Mouse (Mus musculus) liver, embryonic 13.5 days (tissue): Measurements from ENCODE around the gene Trim30b. TPM values are rescaled to one million over a fixed set of nuclear protein-coding genes. Genes with fewer than 3 reads are reported as not detected.
"Not testable (repeated sequence)": the region's sequence is repeated elsewhere in the genome, so short reads cannot be mapped to it uniquely, and the experiment has no call there.

Experiments used
- ATAC-seq: fragments of 200-750 bp; cut with Nextera tagmentation; 2 replicates; pipeline ENCODE4 v1.8.0; 2017; ENCODE audit warnings: low read depth, mild to moderate bottlenecking, moderate number of reproducible peaks, moderate library complexity
- DNase-seq: peaks from one replicate; pipeline ENCODE4 v3.0.0; 2022
- H3K27ac ChIP-seq: fragments of 300-500 bp; sonication (generic); 2 replicates; pipeline ENCODE4 v1.5.1; 2015; ENCODE audit warnings: moderate library complexity, mild to moderate bottlenecking, inconsistent platforms
- H3K27me3 ChIP-seq: fragments of 300-500 bp; sonication (generic); 2 replicates; pipeline ENCODE4 v1.6.1; 2015; ENCODE audit warnings: mild to moderate bottlenecking, inconsistent platforms
- H3K36me3 ChIP-seq: fragments of 300-500 bp; sonication (generic); 2 replicates; pipeline ENCODE4 v1.6.1; 2015; ENCODE audit warnings: mild to moderate bottlenecking, inconsistent platforms
- H3K4me1 ChIP-seq: fragments of 300-500 bp; sonication (generic); replicated peaks from 2 replicates; pipeline ENCODE4 v1.6.1; 2015; ENCODE audit warnings: inconsistent platforms
- H3K4me2 ChIP-seq: fragments of 300-500 bp; sonication (generic); 2 replicates; pipeline ENCODE4 v1.6.1; 2015; ENCODE audit warnings: inconsistent platforms, mild to moderate bottlenecking, moderate library complexity
- H3K4me3 ChIP-seq: fragments of 300-500 bp; sonication (generic); replicated peaks from 2 replicates; pipeline ENCODE4 v1.5.1; 2015; ENCODE audit warnings: mild to moderate bottlenecking, inconsistent platforms
- H3K9ac ChIP-seq: fragments of 300-500 bp; sonication (generic); 2 replicates; pipeline ENCODE4 v1.6.1; 2015; ENCODE audit warnings: mild to moderate bottlenecking, inconsistent platforms
- H3K9me3 ChIP-seq: fragments of 300-500 bp; sonication (generic); replicated peaks from 2 replicates; pipeline ENCODE4 v1.6.1; 2016; ENCODE audit warnings: inconsistent platforms
- WGBS: fragments of 180-500 bp; shearing (Covaris S2); methylation state at CpG from one replicate; pipeline ENCODE4 v1.1.7; 2015; ENCODE audit not compliant: insufficient replicate concordance; 5-methylcytosine and 5-hydroxymethylcytosine counted together
- polyA plus RNA-seq: library from polyadenylated mRNA; unstranded; fragments of >200 nt; fragmentation: Nextera tagmentation; extraction: Ambion mirVana; gene quantifications from 2 replicates; pipeline ENCODE4 v1.2.1, GENCODE M21; 2015

The Trim30b gene
- polyA plus RNA-seq, result 0.08 and 0.09 TPM in 2 replicates

DNA sequence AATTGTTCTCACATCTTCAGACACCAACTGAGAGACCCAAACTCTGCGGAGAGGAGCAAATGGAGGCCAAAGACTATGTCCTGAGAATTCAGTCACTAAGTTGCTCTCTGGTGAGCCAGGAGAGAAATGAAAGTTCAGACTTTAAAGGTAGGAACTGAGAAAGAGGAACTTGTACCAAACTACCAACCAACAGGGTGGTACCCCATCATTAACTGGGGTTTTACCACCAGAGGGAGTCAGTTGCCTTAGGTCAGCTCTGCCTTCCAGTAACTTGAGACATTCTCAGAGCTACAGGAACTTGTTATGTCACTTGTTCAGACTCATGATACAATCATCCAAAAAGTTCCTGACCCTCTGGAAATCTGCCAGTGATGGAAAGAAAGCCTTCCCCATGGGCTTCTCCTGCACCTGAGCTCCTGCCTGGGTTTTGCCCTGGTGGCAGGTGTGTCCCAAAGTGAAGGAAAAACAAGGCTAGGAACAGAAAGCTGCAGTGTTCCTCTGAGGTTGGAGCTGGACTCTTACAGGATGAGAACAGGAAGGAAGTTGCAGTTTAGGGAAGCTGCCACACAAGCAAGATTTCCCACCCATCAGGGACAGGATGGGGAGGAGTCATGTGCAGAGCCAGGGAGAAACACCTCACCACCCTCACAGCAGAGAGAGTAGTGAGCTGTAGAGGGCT, at the start of gene Trim30b:
TSS of gene Trim30b (minus strand) at position 149 of the 679 bp plus-strand sequence.
- no peak for DNase-seq
- no peak within 1 kb of the TSS for H3K4me2 ChIP-seq

DNA sequence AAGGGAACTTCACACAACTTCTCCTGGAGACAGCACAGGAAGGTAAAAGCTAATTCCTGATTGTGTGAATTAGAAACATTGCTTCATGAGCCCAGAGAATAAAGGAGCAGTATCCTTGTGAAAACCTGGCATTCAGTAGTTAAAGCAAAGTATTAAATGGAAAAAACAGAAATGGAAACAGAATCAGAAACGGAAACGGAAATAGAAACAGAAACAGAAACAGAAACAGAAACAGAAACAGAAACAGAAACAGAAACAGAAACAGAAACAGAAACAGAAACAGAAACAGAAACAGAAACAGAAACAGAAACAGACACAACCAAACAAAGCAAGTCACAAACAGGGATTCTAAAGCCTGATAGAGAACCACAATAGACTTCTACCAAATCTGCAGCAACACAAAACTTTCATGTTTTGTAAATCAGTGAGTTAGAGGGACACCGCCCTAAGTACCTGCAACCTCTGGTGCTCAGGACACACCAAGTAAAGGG, 34.8 kb upstream of the Trim30b start:
- Histone ChIP-seq H3K9me3 (no peaks in the 10 kb centered on the region), H3K36me3 (no peaks in the 10 kb centered on the region), H3K4me3 (no peak overlapping the region), H3K27ac (no peak overlapping the region), H3K27me3 (no peaks in the 10 kb centered on the region), H3K4me1 (no peaks in the 10 kb centered on the region), H3K4me2 (no peak overlapping the region), H3K9ac (no peak overlapping the region)
- ATAC-seq, result no peak
- no peak for DNase-seq
- WGBS, result 69% methylated on average over 3 of the region's 3 CpGs

More for the DNA sequence above, at the start of gene Trim30b:
- Histone ChIP-seq H3K4me1 (no peaks in the 10 kb centered on the region), H3K9ac (no peak within 1 kb of the TSS), H3K36me3 (no peaks in the 10 kb centered on the region), H3K4me3 (no peak within 1 kb of the TSS), H3K27ac (no peak within 1 kb of the TSS), H3K9me3 (no peaks in the 10 kb centered on the region), H3K27me3 (no peaks in the 10 kb centered on the region)
- 36% methylated on average over 1 of the region's 1 CpGs for WGBS
- peak; percentile 54; the same call in 1 of the 2 replicates for ATAC-seq

DNA sequence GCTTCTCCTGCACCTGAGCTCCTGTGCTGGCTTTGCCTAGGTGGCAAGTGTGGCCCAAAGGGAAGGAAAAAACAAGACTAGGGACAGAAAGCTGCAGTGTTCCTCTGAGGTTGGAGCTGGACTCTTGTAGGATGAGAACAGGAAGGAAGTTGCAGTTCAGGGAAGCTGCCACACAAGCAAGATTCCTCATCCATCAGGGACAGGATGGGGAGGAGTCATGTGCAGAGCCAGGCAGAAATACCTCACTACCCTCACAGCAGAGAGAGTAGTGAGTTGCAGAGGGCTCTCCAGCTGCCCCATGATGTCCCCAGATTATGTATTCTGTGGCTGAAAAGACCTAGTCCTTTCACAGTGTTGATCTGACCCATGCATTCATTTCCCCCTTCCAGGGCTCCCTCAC, 31.5 kb upstream of the Trim30b start:
- ATAC-seq, result no peak
- no peak overlapping the region for H3K27ac ChIP-seq
- DNase-seq, result no peak

DNA sequence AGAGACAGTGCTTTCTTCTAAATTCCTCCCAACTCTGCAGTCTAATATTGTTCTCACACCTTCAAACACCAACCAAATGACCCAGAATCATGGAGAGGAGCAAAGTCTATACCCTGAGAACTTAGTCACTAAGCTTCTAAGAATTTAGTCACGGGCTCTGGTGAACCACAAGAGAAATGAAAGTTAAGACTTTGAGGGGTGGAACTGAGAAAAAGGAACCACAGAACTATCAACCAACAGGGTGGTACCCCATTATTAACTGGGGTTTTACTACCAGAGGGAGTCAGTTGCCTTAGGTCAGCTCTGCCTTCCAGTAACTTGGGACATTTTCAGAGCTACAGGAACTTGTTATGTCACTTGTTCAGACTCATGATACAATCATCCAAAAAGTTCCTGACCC, 31.0 kb upstream of the Trim30b start, which contains the start of gene Trim30c:
TSS of gene Trim30c (minus strand) at position 140 of the 400 bp plus-strand sequence.
- Histone ChIP-seq H3K27me3 (no peaks in the 10 kb centered on the region), H3K27ac (no peak within 1 kb of the TSS), H3K36me3 (no peaks in the 10 kb centered on the region), H3K9me3 (no peaks in the 10 kb centered on the region), H3K9ac (no peak within 1 kb of the TSS), H3K4me3 (no peak within 1 kb of the TSS), H3K4me1 (no peaks in the 10 kb centered on the region), H3K4me2 (no peak within 1 kb of the TSS)
- no peak for ATAC-seq
- WGBS, result 34% methylated on average over 1 of the region's 1 CpGs
- no peak for DNase-seq

More for the DNA sequence above, 31.5 kb upstream of the Trim30b start:
- H3K27me3 ChIP-seq, result no peaks in the 10 kb centered on the region
- H3K9me3 ChIP-seq, result no peaks in the 10 kb centered on the region
- H3K4me3 ChIP-seq, result no peak overlapping the region
- H3K9ac ChIP-seq, result no peak overlapping the region
- H3K36me3 ChIP-seq, result no peaks in the 10 kb centered on the region
- no peak overlapping the region for H3K4me2 ChIP-seq
- H3K4me1 ChIP-seq, result no peaks in the 10 kb centered on the region

DNA sequence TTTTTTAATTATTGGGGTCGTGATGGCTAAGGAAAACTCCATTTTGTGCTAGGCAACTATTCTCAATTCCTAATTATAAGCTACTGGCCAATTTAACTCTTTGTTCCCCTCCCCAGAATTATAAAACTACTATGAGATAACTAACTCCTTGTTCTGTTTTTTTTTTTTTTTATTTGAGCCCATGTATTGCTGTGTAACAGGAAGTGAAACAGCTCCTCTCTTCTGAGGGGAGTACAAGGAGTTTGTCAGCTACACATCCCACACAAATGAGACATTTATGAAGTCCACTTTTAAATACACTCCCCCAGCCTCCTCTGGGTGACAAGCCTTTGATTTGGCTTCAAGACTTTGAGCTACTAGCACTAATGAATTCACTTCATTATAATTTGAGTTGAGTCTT, 28.8 kb upstream of the Trim30b start:
- no peak overlapping the region for H3K4me2 ChIP-seq
- no peak for ATAC-seq
- H3K27ac ChIP-seq, result no peak overlapping the region
- no peak for DNase-seq
- no peaks in the 10 kb centered on the region for H3K36me3 ChIP-seq
- WGBS, result 54% methylated on average over 1 of the region's 1 CpGs
- H3K9ac ChIP-seq, result no peak overlapping the region
- H3K4me3 ChIP-seq, result no peak overlapping the region
- no peaks in the 10 kb centered on the region for H3K4me1 ChIP-seq
- H3K9me3 ChIP-seq, result no peaks in the 10 kb centered on the region
- no peaks in the 10 kb centered on the region for H3K27me3 ChIP-seq

- no peak for ATAC-seq
- Histone ChIP-seq H3K4me1 (no peaks in the 10 kb centered on the region), H3K4me2 (no peak overlapping the region), H3K36me3 (no peaks in the 10 kb centered on the region), H3K9ac (no peak overlapping the region), H3K4me3 (no peak overlapping the region), H3K9me3 (no peaks in the 10 kb centered on the region), H3K27me3 (no peaks in the 10 kb centered on the region), H3K27ac (no peak overlapping the region)
- no peak for DNase-seq
Measured at GRCm38 (mm10) chr7:104366339-104366738, 3.3 kb downstream of the Trim30b start.

- ATAC-seq (peak; percentile 36), DNase-seq (no peak)
- Histone ChIP-seq H3K27ac (peak overlapping the region; percentile 41; the same call in 1 of the 2 replicates), H3K4me1 (peaks cover 15% of the 10 kb centered on the region), H3K4me2 (peak overlapping the region; percentile 72), H3K9me3 (no peaks in the 10 kb centered on the region), H3K27me3 (no peaks in the 10 kb centered on the region), H3K4me3 (peak overlapping the region; percentile 62), H3K9ac (no peak overlapping the region; the same call in 1 of the 2 replicates), H3K36me3 (no peaks in the 10 kb centered on the region)
- WGBS, result 73% methylated on average over 2 of the region's 2 CpGs
Measured at GRCm38 (mm10) chr7:104353600-104353967, 16.1 kb downstream of the Trim30b start.

- H3K4me2 ChIP-seq, result peak within 1 kb of the TSS; percentile 72
- ATAC-seq (peak; percentile 100), DNase-seq (peak; percentile 79)
- H3K9ac ChIP-seq, result peak within 1 kb of the TSS; percentile 64
- no peaks in the 10 kb centered on the region for H3K9me3 ChIP-seq
- H3K4me3 ChIP-seq, result peak within 1 kb of the TSS; percentile 62
- H3K27ac ChIP-seq, result peak within 1 kb of the TSS; percentile 71
- peaks cover 15% of the 10 kb centered on the region for H3K4me1 ChIP-seq
- H3K27me3 ChIP-seq, result no peaks in the 10 kb centered on the region
- H3K36me3 ChIP-seq, result no peaks in the 10 kb centered on the region
- WGBS, result 2% methylated on average over 14 of the region's 14 CpGs
Measured at GRCm38 (mm10) chr7:104352717-104353599, 16.7 kb downstream of the Trim30b start, which contains the start of gene Trim12c. Gene Trim12c, minus strand, starts transcription at chr7:104353362.

DNA sequence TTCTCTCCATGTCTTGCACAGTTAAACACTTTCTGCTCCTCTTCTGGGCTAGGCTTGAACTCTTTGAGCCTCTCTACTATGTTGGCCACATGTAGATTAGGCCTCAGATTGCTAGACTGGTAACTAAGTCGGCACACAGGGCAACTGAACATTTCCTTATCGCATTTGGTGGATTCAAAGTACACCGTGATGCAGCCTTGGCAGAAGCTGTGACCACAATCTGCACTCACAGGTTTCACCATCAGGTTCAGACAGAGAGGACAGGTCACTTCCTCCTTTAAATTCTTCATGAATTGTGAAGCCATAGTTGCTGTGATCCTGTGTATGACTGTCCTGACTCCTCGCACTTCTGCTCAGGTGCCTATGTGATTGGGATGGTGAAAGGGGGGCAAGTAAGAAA, 21.6 kb downstream of the Trim30b start:
- DNase-seq, H3K36me3 ChIP-seq, H3K4me2 ChIP-seq, H3K4me3 ChIP-seq, H3K27me3 ChIP-seq, H3K4me1 ChIP-seq, H3K27ac ChIP-seq, H3K9me3 ChIP-seq, ATAC-seq, H3K9ac ChIP-seq: not testable (repeated sequence)
- WGBS, result 54% methylated on average over 4 of the region's 4 CpGs

DNA sequence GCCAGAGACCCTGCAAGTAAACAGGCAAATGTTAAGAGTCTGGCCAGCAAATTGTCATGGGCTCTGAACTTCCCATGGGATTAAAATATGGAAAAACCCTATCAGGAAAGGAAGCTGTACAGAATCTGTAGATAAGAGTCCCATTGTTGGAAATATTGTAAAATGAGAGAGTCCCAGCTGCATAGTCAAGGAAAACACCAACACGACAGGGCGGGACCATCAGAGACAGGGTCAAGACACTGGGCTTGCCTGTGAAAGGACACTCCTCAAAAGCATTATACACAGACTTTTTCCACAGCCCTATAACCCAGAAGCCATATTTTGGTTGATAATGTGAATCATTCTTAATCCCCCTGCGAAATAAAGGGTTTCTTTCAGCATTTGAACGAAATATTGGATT, 28.9 kb downstream of the Trim30b start:
- ATAC-seq, H3K4me3 ChIP-seq, H3K27ac ChIP-seq, DNase-seq, H3K36me3 ChIP-seq, H3K4me1 ChIP-seq, H3K4me2 ChIP-seq, H3K27me3 ChIP-seq, H3K9ac ChIP-seq, H3K9me3 ChIP-seq: not testable (repeated sequence)
- WGBS, result 64% methylated on average over 4 of the region's 4 CpGs

GRCm38 (mm10) chr7:104335547-104335946, 34.1 kb downstream of the Trim30b start:
- not testable (repeated sequence) for H3K36me3 ChIP-seq

More at GRCm38 (mm10) chr7:104335547-104335946, 34.1 kb downstream of the Trim30b start:
- H3K4me2 ChIP-seq, ATAC-seq, H3K9me3 ChIP-seq, H3K27me3 ChIP-seq, H3K4me3 ChIP-seq, H3K4me1 ChIP-seq, H3K27ac ChIP-seq, DNase-seq, H3K9ac ChIP-seq: not testable (repeated sequence)
- WGBS, result 58% methylated on average over 3 of the region's 3 CpGs
